Mouse (Mus musculus): ENCODE data around the gene Nfasc. TPM values are rescaled to one million over a fixed set of nuclear protein-coding genes. Genes with fewer than 3 reads are reported as not detected.

The Nfasc gene
- polyA plus RNA-seq, 1 experiment from 2014 or later = 32.8 TPM

GRCm38 (mm10) chr1:132672704-132673103 is 68.9 kb downstream of the Nfasc start:
- Histone ChIP-seq H3K4me2 (replicated peaks) (no peak overlapping the region), H3K9ac (replicated peaks) (no peak overlapping the region), H3K36me3 (no peaks in the 10 kb centered on the region), H3K9me3 (no peaks in the 10 kb centered on the region), H3K4me3 (no peak overlapping the region), H3K27me3 (no peaks in the 10 kb centered on the region), H3K27ac (replicated peaks) (no peak overlapping the region), H3K4me1 (peaks cover 6% of the 10 kb centered on the region; the same call in 1 of the 2 replicates)
- WGBS = 91% methylated on average over 3 of the region's 3 CpGs
- no peak for ATAC-seq (ENCODE audit: low FRiP score, low read depth)

- no peaks in the 10 kb centered on the region for H3K9me3 ChIP-seq
- H3K4me1 ChIP-seq = peaks cover 18% of the 10 kb centered on the region; the same call in 1 of the 2 replicates
- no peaks in the 10 kb centered on the region for H3K27me3 ChIP-seq
- no peak overlapping the region for H3K9ac ChIP-seq (replicated peaks)
- 0 out of 2 replicates have a peak, but pooled peaks cover 6% of the 10 kb centered on the region for H3K36me3 ChIP-seq
- no peak overlapping the region for H3K4me3 ChIP-seq
- H3K27ac ChIP-seq (replicated peaks) = no peak overlapping the region
- no peak overlapping the region for H3K4me2 ChIP-seq (replicated peaks)
- no peak for ATAC-seq (ENCODE audit: low FRiP score, low read depth)
- 91% methylated on average over 6 of the region's 6 CpGs for WGBS
These were observed 72.4 kb downstream of the Nfasc start for GRCm38 (mm10) chr1:132669200-132669599.

GRCm38 (mm10) chr1:132660354-132660753 is 81.2 kb downstream of the Nfasc start:
- peak; percentile 67 for ATAC-seq (ENCODE audit: low FRiP score, low read depth)
- WGBS = 31% methylated on average over 4 of the region's 4 CpGs
- no peak overlapping the region; the same call in 1 of the 2 replicates for H3K9ac ChIP-seq (replicated peaks)

GRCm38 (mm10) chr1:132659604-132660003 is 82.0 kb downstream of the Nfasc start:
- peak; percentile 48; the same call in 1 of the 2 replicates for ATAC-seq (ENCODE audit: low FRiP score, low read depth)
- Histone ChIP-seq H3K27me3 (no peaks in the 10 kb centered on the region), H3K36me3 (0 out of 2 replicates have a peak, but pooled peaks cover 5% of the 10 kb centered on the region), H3K4me3 (no peak overlapping the region), H3K27ac (replicated peaks) (peak overlapping the region; percentile 83), H3K4me1 (peaks cover 27% of the 10 kb centered on the region), H3K9me3 (no peaks in the 10 kb centered on the region), H3K9ac (replicated peaks) (no peak overlapping the region), H3K4me2 (replicated peaks) (no peak overlapping the region)
- WGBS = 24% methylated on average over 3 of the region's 3 CpGs

More at GRCm38 (mm10) chr1:132660354-132660753, 81.2 kb downstream of the Nfasc start:
- H3K4me2 ChIP-seq (replicated peaks) = no peak overlapping the region
- H3K4me3 ChIP-seq = no peak overlapping the region
- peak overlapping the region; percentile 83 for H3K27ac ChIP-seq (replicated peaks)
- peaks cover 27% of the 10 kb centered on the region for H3K4me1 ChIP-seq
- H3K27me3 ChIP-seq = no peaks in the 10 kb centered on the region
- no peaks in the 10 kb centered on the region for H3K9me3 ChIP-seq
- 0 out of 2 replicates have a peak, but pooled peaks cover 7% of the 10 kb centered on the region for H3K36me3 ChIP-seq

GRCm38 (mm10) chr1:132655611-132656010 is 86.0 kb downstream of the Nfasc start:
- Histone ChIP-seq H3K27ac (replicated peaks) (no peak overlapping the region), H3K4me2 (replicated peaks) (no peak overlapping the region), H3K9me3 (no peaks in the 10 kb centered on the region), H3K9ac (replicated peaks) (no peak overlapping the region), H3K27me3 (no peaks in the 10 kb centered on the region), H3K36me3 (no peaks in the 10 kb centered on the region), H3K4me3 (no peak overlapping the region), H3K4me1 (peaks cover 45% of the 10 kb centered on the region)
- WGBS = 70% methylated on average over 6 of the region's 6 CpGs
- no peak for ATAC-seq (ENCODE audit: low FRiP score, low read depth)

- H3K4me2 ChIP-seq (replicated peaks) = no peak overlapping the region
- WGBS = 60% methylated on average over 9 of the region's 9 CpGs
- H3K9ac ChIP-seq (replicated peaks) = no peak overlapping the region
- H3K27ac ChIP-seq (replicated peaks) = peak overlapping the region; percentile 43; the same call in 1 of the 2 replicates
- H3K4me1 ChIP-seq = peaks cover 41% of the 10 kb centered on the region
- H3K27me3 ChIP-seq = no peaks in the 10 kb centered on the region
- no peak overlapping the region for H3K4me3 ChIP-seq
- H3K9me3 ChIP-seq = no peaks in the 10 kb centered on the region
- ATAC-seq (ENCODE audit: low FRiP score, low read depth) = no peak
- no peaks in the 10 kb centered on the region for H3K36me3 ChIP-seq
These were observed 86.8 kb downstream of the Nfasc start for GRCm38 (mm10) chr1:132654769-132655168.

GRCm38 (mm10) chr1:132653841-132654457 is 87.6 kb downstream of the Nfasc start:
- no peak for ATAC-seq (ENCODE audit: low FRiP score, low read depth)
- Histone ChIP-seq H3K4me1 (peaks cover 34% of the 10 kb centered on the region), H3K9ac (replicated peaks) (no peak overlapping the region), H3K9me3 (no peaks in the 10 kb centered on the region), H3K36me3 (no peaks in the 10 kb centered on the region), H3K4me2 (replicated peaks) (no peak overlapping the region), H3K27me3 (no peaks in the 10 kb centered on the region), H3K27ac (replicated peaks) (no peak overlapping the region), H3K4me3 (no peak overlapping the region)
- WGBS = 75% methylated on average over 12 of the region's 12 CpGs

- Histone ChIP-seq H3K9me3 (no peaks in the 10 kb centered on the region), H3K4me2 (replicated peaks) (no peak overlapping the region), H3K27me3 (no peaks in the 10 kb centered on the region), H3K36me3 (no peaks in the 10 kb centered on the region), H3K9ac (replicated peaks) (no peak overlapping the region), H3K4me1 (peaks cover 34% of the 10 kb centered on the region), H3K27ac (replicated peaks) (no peak overlapping the region), H3K4me3 (no peak overlapping the region)
- no peak for ATAC-seq (ENCODE audit: low FRiP score, low read depth)
- 89% methylated on average over 9 of the region's 9 CpGs for WGBS
These were observed 88.4 kb downstream of the Nfasc start for GRCm38 (mm10) chr1:132653161-132653560.

GRCm38 (mm10) chr1:132650680-132651079 is 90.9 kb downstream of the Nfasc start:
- Histone ChIP-seq H3K9me3 (no peaks in the 10 kb centered on the region), H3K4me1 (peaks cover 38% of the 10 kb centered on the region), H3K27ac (replicated peaks) (peak overlapping the region; percentile 42), H3K4me2 (replicated peaks) (no peak overlapping the region), H3K4me3 (no peak overlapping the region), H3K36me3 (no peaks in the 10 kb centered on the region), H3K9ac (replicated peaks) (no peak overlapping the region), H3K27me3 (no peaks in the 10 kb centered on the region)
- 49% methylated on average over 9 of the region's 9 CpGs for WGBS
- ATAC-seq (ENCODE audit: low FRiP score, low read depth) = no peak; the same call in 1 of the 2 replicates

- Histone ChIP-seq H3K36me3 (no peaks in the 10 kb centered on the region), H3K9ac (replicated peaks) (no peak overlapping the region), H3K9me3 (no peaks in the 10 kb centered on the region), H3K27ac (replicated peaks) (no peak overlapping the region), H3K4me2 (replicated peaks) (no peak overlapping the region), H3K4me3 (no peak overlapping the region), H3K4me1 (peaks cover 15% of the 10 kb centered on the region; the same call in 1 of the 2 replicates), H3K27me3 (no peaks in the 10 kb centered on the region)
- 87% methylated on average over 6 of the region's 6 CpGs for WGBS
- no peak for ATAC-seq (ENCODE audit: low FRiP score, low read depth)
These were observed 93.6 kb downstream of the Nfasc start for GRCm38 (mm10) chr1:132647958-132648357.

GRCm38 (mm10) chr1:132641049-132641795 is 100.4 kb downstream of the Nfasc start:
- no peaks in the 10 kb centered on the region for H3K9me3 ChIP-seq
- WGBS = 65% methylated on average over 13 of the region's 13 CpGs
- H3K4me2 ChIP-seq (replicated peaks) = no peak overlapping the region
- H3K4me1 ChIP-seq = peaks cover 20% of the 10 kb centered on the region
- ATAC-seq (ENCODE audit: low FRiP score, low read depth) = peak; percentile 80
- no peak overlapping the region for H3K9ac ChIP-seq (replicated peaks)
- no peak overlapping the region for H3K4me3 ChIP-seq
- H3K27ac ChIP-seq (replicated peaks) = peak overlapping the region; percentile 83
- no peaks in the 10 kb centered on the region for H3K27me3 ChIP-seq
- H3K36me3 ChIP-seq = 0 out of 2 replicates have a peak, but pooled peaks cover under 1% of the 10 kb centered on the region

GRCm38 (mm10) chr1:132640256-132640655 is 101.3 kb downstream of the Nfasc start:
- Histone ChIP-seq H3K4me1 (peaks cover 20% of the 10 kb centered on the region), H3K4me2 (replicated peaks) (no peak overlapping the region), H3K4me3 (no peak overlapping the region), H3K9ac (replicated peaks) (no peak overlapping the region), H3K36me3 (0 out of 2 replicates have a peak, but pooled peaks cover 3% of the 10 kb centered on the region), H3K27ac (replicated peaks) (peak overlapping the region; percentile 83), H3K27me3 (no peaks in the 10 kb centered on the region), H3K9me3 (no peaks in the 10 kb centered on the region)
- WGBS = 85% methylated on average over 6 of the region's 6 CpGs
- ATAC-seq (ENCODE audit: low FRiP score, low read depth) = no peak
